Mouse (Mus musculus) MEL-GATA-1-ER (cell line): ENCODE measurements around the gene Cnga4.
"Not testable (repeated sequence)": the region's sequence is repeated elsewhere in the genome, so short reads cannot be mapped to it uniquely, and the experiment has no call there.

ENCODE experiments used
- DNase-seq: peaks from one replicate; pipeline ENCODE4 v3.0.0-alpha.2; 2012; ENCODE audit warnings: low read depth; ENCODE audit errors: extremely low read depth

Cnga4 gene

GRCm38 (mm10) chr7:105404268-105404667 lies at the start of gene Cnga4:
Cnga4 (plus strand) TSS chr7:105404568.
- DNase-seq, result no peak

- DNase-seq, result not testable (repeated sequence)
Observed at GRCm38 (mm10) chr7:105356064-105356463, 48.3 kb upstream of the Cnga4 start.

GRCm38 (mm10) chr7:105356487-105356886 lies 47.9 kb upstream of the Cnga4 start:
- not testable (repeated sequence) for DNase-seq

GRCm38 (mm10) chr7:105361713-105362112 lies 42.7 kb upstream of the Cnga4 start:
- no peak for DNase-seq

- no peak for DNase-seq
Observed at GRCm38 (mm10) chr7:105367268-105367667, 37.1 kb upstream of the Cnga4 start.

- no peak for DNase-seq
Observed at GRCm38 (mm10) chr7:105367930-105368329, 36.4 kb upstream of the Cnga4 start, which contains the start of gene Olfr692. Olfr692 (plus strand) TSS chr7:105368230.

GRCm38 (mm10) chr7:105368521-105368920 lies 35.8 kb upstream of the Cnga4 start:
- no peak for DNase-seq

GRCm38 (mm10) chr7:105372912-105373311 lies 31.5 kb upstream of the Cnga4 start:
- DNase-seq, result peak; percentile 51

GRCm38 (mm10) chr7:105373509-105373908 lies 30.9 kb upstream of the Cnga4 start:
- DNase-seq, result peak; percentile 28

- DNase-seq, result no peak
Observed at GRCm38 (mm10) chr7:105373976-105374375, 30.4 kb upstream of the Cnga4 start.

- DNase-seq, result no peak
Observed at GRCm38 (mm10) chr7:105374866-105375265, 29.5 kb upstream of the Cnga4 start, which contains the start of gene Gm5901. Gm5901 (plus strand) TSS chr7:105375038.

- no peak for DNase-seq
Observed at GRCm38 (mm10) chr7:105380329-105380728, 24.0 kb upstream of the Cnga4 start.

- no peak for DNase-seq
Observed at GRCm38 (mm10) chr7:105387696-105388095, 16.7 kb upstream of the Cnga4 start.

- DNase-seq, result no peak
Observed at GRCm38 (mm10) chr7:105390236-105390635, 14.1 kb upstream of the Cnga4 start.

GRCm38 (mm10) chr7:105394606-105395005 lies 9.8 kb upstream of the Cnga4 start:
- DNase-seq, result no peak

- DNase-seq, result no peak
Observed at GRCm38 (mm10) chr7:105395131-105395820, 9.1 kb upstream of the Cnga4 start.

GRCm38 (mm10) chr7:105396126-105396525 lies 8.2 kb upstream of the Cnga4 start:
- DNase-seq, result peak; percentile 36

- DNase-seq, result peak; percentile 73
Observed at GRCm38 (mm10) chr7:105399058-105399934, 5.1 kb upstream of the Cnga4 start.

- peak; percentile 97 for DNase-seq
Observed at GRCm38 (mm10) chr7:105399935-105400624, 4.3 kb upstream of the Cnga4 start, which contains the start of gene Fam160a2. Fam160a2 (minus strand) TSS chr7:105400054.

- DNase-seq, result no peak
Observed at GRCm38 (mm10) chr7:105406322-105406721, 2.0 kb downstream of the Cnga4 start.

GRCm38 (mm10) chr7:105411874-105412632 lies 7.7 kb downstream of the Cnga4 start:
- DNase-seq, result not testable (repeated sequence)
